9 mouse cellular contexts compared by ENCODE assay signal in genomic region chr13:12160121-12160475, GRCm38 (mm10). TPM values are rescaled to one million over a fixed set of nuclear protein-coding genes. Genes with fewer than 3 reads are reported as not detected.
DNase-seq lines count a peak whose midpoint lies in the region; ATAC-seq and TF ChIP-seq lines count a peak whose summit lies in the region.
"Had no signal": no experiment of that assay in that cellular context is flagged by ENCODE, and none has a peak within 500 bp of the region (broad histone marks: within the 10 kb centered on the region; RNA-seq: fewer than 3 reads in every experiment).

No protein-coding gene starts in this region.

- no peak for TF ChIP-seq EP300 in heart, postnatal 0 days (IDR thresholded peaks at IDR 0.05; ENCODE audit: low read depth)

- H3K9ac ChIP-seq in hindbrain, embryonic 14.5 days, result no peak overlapping the region
- H3K9ac ChIP-seq in hindbrain, embryonic 11.5 days (ENCODE audit: low read depth, low read length), result no peak overlapping the region
- no peak overlapping the region for H3K9ac ChIP-seq in heart, postnatal 0 days (replicated peaks; ENCODE audit: low read depth, low read length)
- no peak overlapping the region for H3K9ac ChIP-seq in stomach, embryonic 16.5 days (ENCODE audit: low read length)
- H3K9ac ChIP-seq in forebrain, embryonic 13.5 days, result no peak overlapping the region

- H3K4me3 ChIP-seq in hindbrain, embryonic 14.5 days (replicated peaks; ENCODE audit: low read length), result no peak overlapping the region
- H3K4me3 ChIP-seq in hindbrain, embryonic 11.5 days (ENCODE audit: low read depth, low read length), result no peak overlapping the region
- no peak overlapping the region for H3K4me3 ChIP-seq in heart, postnatal 0 days (ENCODE audit: low read depth, low read length)
- H3K4me3 ChIP-seq in stomach, embryonic 16.5 days (replicated peaks; ENCODE audit: low read length), result no peak overlapping the region
- no peak overlapping the region for H3K4me3 ChIP-seq in forebrain, embryonic 13.5 days

- DNase-seq in hindbrain, embryonic 14.5 days (ENCODE audit: low spot score), result peak; percentile 32
- DNase-seq in hindbrain, embryonic 11.5 days (ENCODE audit: low spot score), result no peak
- DNase-seq in urinary bladder, postnatal 14 days (ENCODE audit: low spot score), result peak; percentile 27
- DNase-seq in urinary bladder, adult 18-20 months (ENCODE audit: low spot score in 2 of 2), result no peak
- DNase-seq in heart, postnatal 0 days (ENCODE audit: low spot score), result peak; percentile 38
- no peak for DNase-seq in urinary bladder, postnatal 10 days (ENCODE audit: low spot score)

- no peaks in the 10 kb centered on the region for H3K9me3 ChIP-seq in hindbrain, embryonic 14.5 days (ENCODE audit: control insufficient read depth, low read length)
- no peaks in the 10 kb centered on the region for H3K9me3 ChIP-seq in hindbrain, embryonic 11.5 days (ENCODE audit: control insufficient read depth, low read length)
- no peaks in the 10 kb centered on the region for H3K9me3 ChIP-seq in heart, postnatal 0 days (replicated peaks; ENCODE audit: control insufficient read depth, low read length)
- H3K9me3 ChIP-seq in stomach, embryonic 16.5 days (replicated peaks; ENCODE audit: control insufficient read depth, low read length), result no peaks in the 10 kb centered on the region
- no peaks in the 10 kb centered on the region for H3K9me3 ChIP-seq in forebrain, embryonic 13.5 days (replicated peaks)

- H3K4me1 ChIP-seq in hindbrain, embryonic 14.5 days (replicated peaks; ENCODE audit: control insufficient read depth, insufficient read depth, low read length), result 0 out of 2 replicates have a peak, but pooled peaks cover 3% of the 10 kb centered on the region
- no peaks in the 10 kb centered on the region for H3K4me1 ChIP-seq in hindbrain, embryonic 11.5 days (replicated peaks; ENCODE audit: control insufficient read depth, insufficient read depth, low read length)
- H3K4me1 ChIP-seq in heart, postnatal 0 days (ENCODE audit: control insufficient read depth, insufficient read depth), result peaks cover 5% of the 10 kb centered on the region; the same call in 1 of the 2 replicates
- no peaks in the 10 kb centered on the region for H3K4me1 ChIP-seq in stomach, embryonic 16.5 days (ENCODE audit: control insufficient read depth, insufficient read depth, low read length)
- no peaks in the 10 kb centered on the region for H3K4me1 ChIP-seq in forebrain, embryonic 13.5 days

- no peak overlapping the region for H3K4me2 ChIP-seq in hindbrain, embryonic 14.5 days (replicated peaks)
- H3K4me2 ChIP-seq in hindbrain, embryonic 11.5 days (replicated peaks; ENCODE audit: low read depth, low read length), result no peak overlapping the region
- no peak overlapping the region for H3K4me2 ChIP-seq in heart, postnatal 0 days (ENCODE audit: low read depth, low read length)
- no peak overlapping the region for H3K4me2 ChIP-seq in stomach, embryonic 16.5 days (ENCODE audit: low read depth, low read length)
- no peak overlapping the region for H3K4me2 ChIP-seq in forebrain, embryonic 13.5 days

- no peaks in the 10 kb centered on the region for H3K27me3 ChIP-seq in hindbrain, embryonic 14.5 days (ENCODE audit: control insufficient read depth, insufficient read depth, low read length)
- H3K27me3 ChIP-seq in hindbrain, embryonic 11.5 days (ENCODE audit: control insufficient read depth, insufficient read depth, low read length), result no peaks in the 10 kb centered on the region
- no peaks in the 10 kb centered on the region for H3K27me3 ChIP-seq in heart, postnatal 0 days (ENCODE audit: control insufficient read depth, insufficient read depth, low read length)
- no peaks in the 10 kb centered on the region for H3K27me3 ChIP-seq in stomach, embryonic 16.5 days (ENCODE audit: control insufficient read depth, insufficient read depth, low read length)
- no peaks in the 10 kb centered on the region for H3K27me3 ChIP-seq in forebrain, embryonic 13.5 days

- peak; percentile 62; the same call in 1 of the 2 replicates for ATAC-seq in hindbrain, embryonic 14.5 days (ENCODE audit: low FRiP score)
- no peak for ATAC-seq in hindbrain, embryonic 11.5 days (ENCODE audit: low FRiP score)
- peak; percentile 21; the same call in 1 of the 2 replicates for ATAC-seq in heart, postnatal 0 days (ENCODE audit: insufficient read depth, low read depth)
- 0 out of 2 replicates have a peak, but pooled peaks have one; percentile 30 for ATAC-seq in stomach, embryonic 16.5 days (ENCODE audit: insufficient read depth, low FRiP score)
- ATAC-seq in forebrain, embryonic 13.5 days, result no peak

- H3K36me3 ChIP-seq in hindbrain, embryonic 14.5 days (replicated peaks; ENCODE audit: control insufficient read depth, insufficient read depth), result no peaks in the 10 kb centered on the region
- no peaks in the 10 kb centered on the region for H3K36me3 ChIP-seq in hindbrain, embryonic 11.5 days (ENCODE audit: control insufficient read depth, insufficient read depth, low read length)
- no peaks in the 10 kb centered on the region for H3K36me3 ChIP-seq in heart, postnatal 0 days (replicated peaks; ENCODE audit: control insufficient read depth, insufficient read depth, low read length)
- H3K36me3 ChIP-seq in stomach, embryonic 16.5 days (ENCODE audit: control insufficient read depth, insufficient read depth, low read length), result no peaks in the 10 kb centered on the region
- no peaks in the 10 kb centered on the region for H3K36me3 ChIP-seq in forebrain, embryonic 13.5 days (ENCODE audit: poor library complexity, severe bottlenecking)

- 57% methylated on average over 3 of the region's 3 CpGs for WGBS in hindbrain, embryonic 14.5 days
- WGBS in hindbrain, embryonic 11.5 days, result 91% methylated on average over 3 of the region's 3 CpGs
- 18% methylated on average over 3 of the region's 3 CpGs for WGBS in heart, postnatal 0 days
- WGBS in stomach, embryonic 16.5 days, result 43% methylated on average over 3 of the region's 3 CpGs
- WGBS in forebrain, embryonic 13.5 days, result 73% methylated on average over 3 of the region's 3 CpGs

- TF ChIP-seq CTCF in heart, postnatal 0 days (IDR thresholded peaks at IDR 0.05; ENCODE audit: low read depth), result no peak

- H3K27ac ChIP-seq in hindbrain, embryonic 14.5 days, result no peak overlapping the region
- no peak overlapping the region for H3K27ac ChIP-seq in hindbrain, embryonic 11.5 days (ENCODE audit: low read depth, low read length)
- peak overlapping the region; percentile 7; the same call in 1 of the 2 replicates for H3K27ac ChIP-seq in heart, postnatal 0 days (ENCODE audit: low read depth)
- no peak overlapping the region for H3K27ac ChIP-seq in stomach, embryonic 16.5 days (ENCODE audit: low read length)
- no peak overlapping the region for H3K27ac ChIP-seq in forebrain, embryonic 13.5 days

RNA-seq across cellular contexts. Expression of gene Ryr2, which starts 53.4 kb away (rescaled TPM):
- polyA plus RNA-seq in hindbrain, embryonic 14.5 days (2014; fragmentation: Nextera tagmentation; extraction: Ambion mirVana), result 6.9 and 8.4 TPM in 2 replicates
- polyA plus RNA-seq in hindbrain, embryonic 11.5 days (2014; fragmentation: Nextera tagmentation; extraction: Ambion mirVana), result 0.39 and 1.5 TPM in 2 replicates
- total RNA-seq in heart, postnatal 0 days (2014; rRNA removed; ENCODE audit: low replicate concordance), result 317 and 396 TPM in 2 replicates
- polyA plus RNA-seq in heart, postnatal 0 days (2015; fragmentation: Nextera tagmentation; extraction: Ambion mirVana), result 48.2 and 61.4 TPM in 2 replicates
- 0.67 and 0.87 TPM in 2 replicates for polyA plus RNA-seq in stomach, embryonic 16.5 days (2015; fragmentation: Nextera tagmentation; extraction: Ambion mirVana)
- 0.53 and 1.2 TPM in 2 replicates for polyA plus RNA-seq in forebrain, embryonic 13.5 days (2015; fragmentation: Nextera tagmentation; extraction: Ambion mirVana)
- polyA plus RNA-seq: C2C12 had no signal

Comparison
In these comparisons a context has a peak if more than half of its experiments do, and no peak if none do; other contexts are left out.
1. ATAC-seq: peak in hindbrain, embryonic 14.5 days (single experiment), heart, postnatal 0 days (single experiment) and stomach, embryonic 16.5 days (single experiment); none in hindbrain, embryonic 11.5 days (single experiment) and forebrain, embryonic 13.5 days (single experiment).
2. DNase-seq: peak in hindbrain, embryonic 14.5 days (single experiment), urinary bladder, postnatal 14 days (single experiment) and heart, postnatal 0 days (single experiment); none in hindbrain, embryonic 11.5 days (single experiment), urinary bladder, adult 18-20 months (0 of 2) and urinary bladder, postnatal 10 days (single experiment).